Mouse (Mus musculus) cerebellum, adult 2 months (tissue): ENCODE results near the gene D230025D16Rik.

Experiments
- CTCF ChIP-seq: fragments of 200-500 bp; IDR thresholded peaks from 2 replicates; pipeline ENCODE4 v1.5.1; 2011; ENCODE audit warnings: low read depth, mild to moderate bottlenecking, control low read depth, low read length, moderate library complexity, borderline replicate concordance; ENCODE audit not compliant: insufficient read depth
- POLR2A ChIP-seq: fragments of 200-500 bp; IDR thresholded peaks from 2 replicates; pipeline ENCODE4 v1.6.1; 2011; ENCODE audit warnings: low read length, control low read depth, borderline replicate concordance; ENCODE audit not compliant: insufficient read depth

DNA sequence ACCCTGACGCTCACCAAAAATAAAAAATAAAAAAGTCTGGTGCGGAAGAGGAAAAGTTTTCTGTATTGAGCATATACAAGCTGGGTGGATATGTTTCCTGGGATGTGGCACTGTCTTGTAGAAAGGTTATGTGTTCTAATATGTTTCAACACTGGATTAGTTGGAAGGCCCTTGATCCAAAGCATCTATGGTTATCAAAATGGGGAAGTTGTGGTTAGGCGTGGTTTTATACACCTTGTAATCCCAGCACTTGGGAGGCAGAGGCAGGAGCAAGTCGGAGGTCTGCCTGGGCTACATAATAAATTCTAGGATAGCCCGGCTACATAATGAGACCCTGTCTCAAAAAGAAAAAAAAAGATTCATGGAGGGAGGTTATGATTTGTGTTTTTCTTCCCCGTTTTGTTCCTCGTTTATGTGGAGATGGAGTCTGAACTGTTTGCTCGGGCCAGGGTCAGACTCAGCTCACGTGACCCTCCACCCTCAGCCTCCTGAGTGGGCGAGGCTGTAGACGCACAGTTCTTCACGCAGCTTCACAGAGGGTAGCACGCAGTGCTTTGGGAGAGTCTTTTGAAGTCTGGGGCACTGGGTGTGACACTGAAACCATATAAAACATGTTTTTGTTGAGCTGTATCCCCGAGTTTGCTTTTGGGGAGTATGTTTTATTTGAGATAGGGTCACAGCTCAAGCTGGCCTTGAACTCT lies 12.6 kb downstream of the D230025D16Rik start:
- no peak for TF ChIP-seq CTCF
- no peak for TF ChIP-seq POLR2A
